Mouse (Mus musculus) mature B cell (primary cell): Measurements from ENCODE around the gene Pip5k1a.
"Not testable (repeated sequence)": the region's sequence is repeated elsewhere in the genome, so short reads cannot be mapped to it uniquely, and the experiment has no call there.

Source experiments
- in situ Hi-C: fragments of 300-500 bp; cut with MboI; formaldehyde crosslinking; loops from 2 replicates; pipeline ENCODE4 v1.14.3; 2019

Pip5k1a gene

GRCm38 (mm10) chr3:95042166-95042837 lies 64.4 kb downstream of the Pip5k1a start, which contains the start of gene Psmd4:
TSS of gene Psmd4 (minus strand) at chr3:95042614.
- in situ Hi-C loops: no loop called here

- in situ Hi-C loops: no loop called here
Measured at GRCm38 (mm10) chr3:95041625-95042024, 65.1 kb downstream of the Pip5k1a start.

- in situ Hi-C loops: no loop called here
Measured at GRCm38 (mm10) chr3:95029953-95030352, 76.8 kb downstream of the Pip5k1a start.

- in situ Hi-C loops: not testable (repeated sequence)
Measured at GRCm38 (mm10) chr3:95029291-95029827, 77.4 kb downstream of the Pip5k1a start.

GRCm38 (mm10) chr3:95028603-95029002 lies 78.1 kb downstream of the Pip5k1a start:
- in situ Hi-C loops: no loop called here

GRCm38 (mm10) chr3:95027701-95028100 lies 79.0 kb downstream of the Pip5k1a start:
- in situ Hi-C loops: no loop called here

GRCm38 (mm10) chr3:95027057-95027645 lies 79.6 kb downstream of the Pip5k1a start:
- in situ Hi-C loops: no loop called here

- in situ Hi-C loops: no loop called here
Measured at GRCm38 (mm10) chr3:95025202-95025601, 81.5 kb downstream of the Pip5k1a start.

GRCm38 (mm10) chr3:95024551-95024950 lies 82.2 kb downstream of the Pip5k1a start:
- in situ Hi-C loops: no loop called here

GRCm38 (mm10) chr3:95020956-95021355 lies 85.8 kb downstream of the Pip5k1a start:
- in situ Hi-C loops: not testable (repeated sequence)

GRCm38 (mm10) chr3:95018741-95019140 lies 88.0 kb downstream of the Pip5k1a start:
- in situ Hi-C loops: no loop called here

GRCm38 (mm10) chr3:95016532-95017056 lies 90.1 kb downstream of the Pip5k1a start:
- in situ Hi-C loops: no loop called here

- in situ Hi-C loops: no loop called here
Measured at GRCm38 (mm10) chr3:95015891-95016531, 90.7 kb downstream of the Pip5k1a start.

- in situ Hi-C loops: no loop called here
Measured at GRCm38 (mm10) chr3:95015337-95015872, 91.3 kb downstream of the Pip5k1a start, which contains the start of gene Zfp687. TSS of gene Zfp687 (minus strand) at chr3:95015448.

GRCm38 (mm10) chr3:95014428-95015151 lies 92.1 kb downstream of the Pip5k1a start:
- in situ Hi-C loops: no loop called here

GRCm38 (mm10) chr3:95013699-95014427 lies 92.9 kb downstream of the Pip5k1a start:
- in situ Hi-C loops: no loop called here

- in situ Hi-C loops: no loop called here
Measured at GRCm38 (mm10) chr3:95012982-95013381, 93.7 kb downstream of the Pip5k1a start.

GRCm38 (mm10) chr3:95010396-95010795 lies 96.3 kb downstream of the Pip5k1a start:
- in situ Hi-C loops: no loop called here
